Mouse (Mus musculus): ENCODE results near the gene Actb. TPM values are rescaled to one million over a fixed set of nuclear protein-coding genes. Genes with fewer than 3 reads are reported as not detected.

Actb gene
- 12,389 and 14,301 TPM in 2 replicates for polyA plus RNA-seq (2016; fragmentation: Nextera tagmentation; extraction: Ambion mirVana)

GRCm38 (mm10) chr5:142906532-142907047 is at the start of gene Actb:
Gene Actb, minus strand, starts transcription at chr5:142906754.
- H3K4me1 ChIP-seq: peaks cover 53% of the 10 kb centered on the region
- H3K4me2 ChIP-seq: peak within 1 kb of the TSS; percentile 80
- WGBS: 2% methylated on average over 41 of the region's 41 CpGs
- peaks cover 40% of the 10 kb centered on the region for H3K36me3 ChIP-seq (replicated peaks)
- peak; percentile 85 for ATAC-seq (ENCODE audit: low FRiP score)
- peak within 1 kb of the TSS; percentile 68 for H3K4me3 ChIP-seq (replicated peaks)
- peak within 1 kb of the TSS; percentile 98 for H3K9ac ChIP-seq
- peak within 1 kb of the TSS; percentile 99 for H3K27ac ChIP-seq
- H3K9me3 ChIP-seq: no peaks in the 10 kb centered on the region
- no peaks in the 10 kb centered on the region for H3K27me3 ChIP-seq

GRCm38 (mm10) chr5:142953641-142954040 is 47.1 kb upstream of the Actb start:
- Histone ChIP-seq H3K4me2 (no peak overlapping the region), H3K9me3 (no peaks in the 10 kb centered on the region), H3K36me3 (replicated peaks) (no peaks in the 10 kb centered on the region), H3K27me3 (peaks cover 3% of the 10 kb centered on the region; the same call in 1 of the 2 replicates), H3K27ac (no peak overlapping the region), H3K9ac (no peak overlapping the region), H3K4me1 (no peaks in the 10 kb centered on the region), H3K4me3 (replicated peaks) (no peak overlapping the region)
- ATAC-seq (ENCODE audit: low FRiP score): no peak
- 26% methylated on average over 3 of the region's 3 CpGs for whole genome bisulfite sequencing

- no peak overlapping the region; the same call in 1 of the 2 replicates for H3K27ac ChIP-seq
- no peaks in the 10 kb centered on the region for H3K4me1 ChIP-seq
- WGBS: 86% methylated on average over 6 of the region's 6 CpGs
- no peak for ATAC-seq (ENCODE audit: low FRiP score)
- H3K36me3 ChIP-seq (replicated peaks): no peaks in the 10 kb centered on the region
- H3K9me3 ChIP-seq: no peaks in the 10 kb centered on the region
- no peaks in the 10 kb centered on the region for H3K27me3 ChIP-seq
- H3K9ac ChIP-seq: no peak overlapping the region
- H3K4me2 ChIP-seq: no peak overlapping the region
- no peak overlapping the region for H3K4me3 ChIP-seq (replicated peaks)
These were observed 43.9 kb upstream of the Actb start for GRCm38 (mm10) chr5:142950405-142950804.

- 63% methylated on average over 6 of the region's 6 CpGs for WGBS
- no peak overlapping the region for H3K9ac ChIP-seq
- H3K9me3 ChIP-seq: no peaks in the 10 kb centered on the region
- H3K27me3 ChIP-seq: no peaks in the 10 kb centered on the region
- no peak overlapping the region for H3K4me3 ChIP-seq (replicated peaks)
- H3K4me1 ChIP-seq: no peaks in the 10 kb centered on the region
- no peak overlapping the region for H3K4me2 ChIP-seq
- H3K36me3 ChIP-seq (replicated peaks): no peaks in the 10 kb centered on the region
- ATAC-seq (ENCODE audit: low FRiP score): no peak
- no peak overlapping the region for H3K27ac ChIP-seq
These were observed 43.0 kb upstream of the Actb start for GRCm38 (mm10) chr5:142949580-142949979.

- Histone ChIP-seq H3K27me3 (no peaks in the 10 kb centered on the region), H3K4me2 (no peak overlapping the region), H3K27ac (no peak overlapping the region), H3K36me3 (replicated peaks) (no peaks in the 10 kb centered on the region), H3K4me1 (no peaks in the 10 kb centered on the region), H3K9me3 (no peaks in the 10 kb centered on the region), H3K4me3 (replicated peaks) (no peak overlapping the region), H3K9ac (no peak overlapping the region)
- 87% methylated on average over 7 of the region's 7 CpGs for WGBS
- ATAC-seq (ENCODE audit: low FRiP score): no peak
These were observed 40.9 kb upstream of the Actb start for GRCm38 (mm10) chr5:142947460-142947859.

- ATAC-seq (ENCODE audit: low FRiP score): no peak
- WGBS: 74% methylated on average over 8 of the region's 8 CpGs
- no peak overlapping the region for H3K27ac ChIP-seq
- no peak overlapping the region for H3K4me3 ChIP-seq (replicated peaks)
- H3K27me3 ChIP-seq: no peaks in the 10 kb centered on the region
- H3K4me2 ChIP-seq: no peak overlapping the region
- peaks cover 4% of the 10 kb centered on the region for H3K9me3 ChIP-seq
- no peaks in the 10 kb centered on the region for H3K36me3 ChIP-seq (replicated peaks)
- no peaks in the 10 kb centered on the region for H3K4me1 ChIP-seq
- H3K9ac ChIP-seq: no peak overlapping the region
These were observed 38.6 kb upstream of the Actb start for GRCm38 (mm10) chr5:142944979-142945682.

GRCm38 (mm10) chr5:142940393-142940792 is 33.8 kb upstream of the Actb start:
- H3K4me3 ChIP-seq (replicated peaks): no peak overlapping the region
- H3K9ac ChIP-seq: no peak overlapping the region
- peaks cover 4% of the 10 kb centered on the region for H3K9me3 ChIP-seq
- no peak overlapping the region for H3K27ac ChIP-seq
- no peak for ATAC-seq (ENCODE audit: low FRiP score)
- H3K4me2 ChIP-seq: no peak overlapping the region
- H3K4me1 ChIP-seq: 0 out of 2 replicates have a peak, but pooled peaks cover 4% of the 10 kb centered on the region
- 63% methylated on average over 2 of the region's 2 CpGs for WGBS
- H3K27me3 ChIP-seq: no peaks in the 10 kb centered on the region
- H3K36me3 ChIP-seq (replicated peaks): no peaks in the 10 kb centered on the region

- Histone ChIP-seq H3K4me3 (replicated peaks) (no peak overlapping the region), H3K4me2 (no peak overlapping the region), H3K36me3 (replicated peaks) (no peaks in the 10 kb centered on the region), H3K9me3 (peaks cover 4% of the 10 kb centered on the region), H3K27ac (no peak overlapping the region), H3K9ac (no peak overlapping the region), H3K4me1 (0 out of 2 replicates have a peak, but pooled peaks cover 4% of the 10 kb centered on the region), H3K27me3 (no peaks in the 10 kb centered on the region)
- ATAC-seq (ENCODE audit: low FRiP score): no peak
- WGBS: 36% methylated on average over 19 of the region's 19 CpGs
These were observed 31.6 kb upstream of the Actb start for GRCm38 (mm10) chr5:142937956-142938727.

- H3K27me3 ChIP-seq: no peaks in the 10 kb centered on the region; the same call in 1 of the 2 replicates
- H3K4me2 ChIP-seq: peak overlapping the region; percentile 42
- H3K4me3 ChIP-seq (replicated peaks): peak overlapping the region; percentile 5
- 4% methylated on average over 17 of the region's 17 CpGs for WGBS
- H3K27ac ChIP-seq: no peak overlapping the region
- peak overlapping the region; percentile 8; the same call in 1 of the 2 replicates for H3K9ac ChIP-seq
- peak; percentile 54 for ATAC-seq (ENCODE audit: low FRiP score)
- H3K9me3 ChIP-seq: peaks cover 4% of the 10 kb centered on the region
- H3K36me3 ChIP-seq (replicated peaks): no peaks in the 10 kb centered on the region
- peaks cover 9% of the 10 kb centered on the region; the same call in 1 of the 2 replicates for H3K4me1 ChIP-seq
These were observed 29.8 kb upstream of the Actb start for GRCm38 (mm10) chr5:142936336-142936719.

- peak; percentile 75; the same call in 1 of the 2 replicates for ATAC-seq (ENCODE audit: low FRiP score)
- H3K4me2 ChIP-seq: peak overlapping the region; percentile 42
- peaks cover under 1% of the 10 kb centered on the region; the same call in 1 of the 2 replicates for H3K9me3 ChIP-seq
- H3K36me3 ChIP-seq (replicated peaks): no peaks in the 10 kb centered on the region
- H3K27me3 ChIP-seq: peaks cover 2% of the 10 kb centered on the region; the same call in 1 of the 2 replicates
- H3K4me3 ChIP-seq (replicated peaks): peak overlapping the region; percentile 5
- no peak overlapping the region for H3K27ac ChIP-seq
- 16% methylated on average over 13 of the region's 13 CpGs for WGBS
- H3K4me1 ChIP-seq: peaks cover 9% of the 10 kb centered on the region; the same call in 1 of the 2 replicates
- H3K9ac ChIP-seq: peak overlapping the region; percentile 8; the same call in 1 of the 2 replicates
These were observed 29.2 kb upstream of the Actb start for GRCm38 (mm10) chr5:142935642-142936335.

- WGBS: 80% methylated on average over 8 of the region's 8 CpGs
- Histone ChIP-seq H3K9ac (no peak overlapping the region), H3K4me3 (replicated peaks) (no peak overlapping the region), H3K9me3 (no peaks in the 10 kb centered on the region), H3K27ac (no peak overlapping the region), H3K27me3 (peaks cover 18% of the 10 kb centered on the region), H3K36me3 (replicated peaks) (no peaks in the 10 kb centered on the region), H3K4me1 (peaks cover 16% of the 10 kb centered on the region), H3K4me2 (no peak overlapping the region)
- ATAC-seq (ENCODE audit: low FRiP score): no peak
These were observed 26.2 kb upstream of the Actb start for GRCm38 (mm10) chr5:142932731-142933130.

Measured in forebrain, embryonic 12.5 days (tissue).